Mouse (Mus musculus): ENCODE data around the gene Tagln3.

The Tagln3 gene

DNA sequence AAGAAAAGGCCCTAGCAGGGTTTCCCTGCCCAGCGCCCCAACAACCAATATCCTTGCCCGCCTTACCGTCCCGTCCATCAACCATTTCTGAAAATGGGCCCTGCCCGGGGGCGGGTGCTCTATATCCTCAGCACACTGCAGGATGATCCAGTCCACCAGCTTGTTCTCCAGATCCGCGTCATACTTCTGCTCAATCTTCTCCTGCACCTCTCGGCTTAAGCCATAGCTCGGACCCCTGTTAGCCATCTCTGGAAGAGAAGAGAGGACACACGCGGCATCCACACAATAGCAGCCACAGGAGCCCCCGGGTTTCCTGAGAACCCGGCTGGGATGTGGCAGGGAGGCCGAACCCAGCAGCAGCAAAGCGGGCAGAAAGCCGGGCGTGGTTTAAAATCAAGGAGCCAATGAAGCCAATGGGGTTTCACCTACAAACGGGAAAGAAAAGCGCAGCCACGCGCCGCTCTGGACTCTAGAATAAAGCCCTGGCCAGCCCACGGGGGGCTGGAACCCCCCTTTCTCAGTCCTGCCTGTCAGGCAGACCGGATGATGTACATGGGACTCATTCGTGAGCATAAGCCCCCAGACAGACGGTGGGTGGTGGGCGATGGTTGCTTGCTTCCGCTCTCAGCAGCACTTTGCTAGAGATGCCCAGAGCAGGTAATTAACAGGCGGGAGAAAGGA, at the start of gene Tagln3:
Tagln3 (minus strand) TSS at position 548 of the 681 bp plus-strand sequence.
- TF ChIP-seq GATA4 (IDR thresholded peaks at IDR 0.05; ENCODE audit: insufficient replicate concordance, low read length), result no peak

DNA sequence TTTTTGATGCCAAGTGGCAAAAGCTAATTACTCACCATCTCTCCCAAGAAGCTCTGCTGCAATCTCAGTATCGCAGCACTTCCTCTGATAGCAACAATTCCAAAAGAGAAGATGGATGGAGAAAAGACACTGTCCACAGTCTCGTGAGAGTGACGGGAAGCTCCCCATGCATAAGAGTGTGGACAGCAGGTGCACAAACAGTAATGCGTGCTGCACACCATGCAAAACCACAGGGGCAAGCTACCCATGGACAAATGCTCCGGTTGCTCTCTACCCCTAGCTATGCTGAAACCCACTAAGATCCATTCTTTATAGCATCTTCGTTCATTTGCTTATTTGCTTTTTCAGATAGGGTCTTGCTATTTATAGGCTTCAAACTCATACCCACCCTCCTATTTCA, 46.5 kb upstream of the Tagln3 start:
- TF ChIP-seq GATA4 (IDR thresholded peaks at IDR 0.05; ENCODE audit: insufficient replicate concordance, low read length), result no peak

DNA sequence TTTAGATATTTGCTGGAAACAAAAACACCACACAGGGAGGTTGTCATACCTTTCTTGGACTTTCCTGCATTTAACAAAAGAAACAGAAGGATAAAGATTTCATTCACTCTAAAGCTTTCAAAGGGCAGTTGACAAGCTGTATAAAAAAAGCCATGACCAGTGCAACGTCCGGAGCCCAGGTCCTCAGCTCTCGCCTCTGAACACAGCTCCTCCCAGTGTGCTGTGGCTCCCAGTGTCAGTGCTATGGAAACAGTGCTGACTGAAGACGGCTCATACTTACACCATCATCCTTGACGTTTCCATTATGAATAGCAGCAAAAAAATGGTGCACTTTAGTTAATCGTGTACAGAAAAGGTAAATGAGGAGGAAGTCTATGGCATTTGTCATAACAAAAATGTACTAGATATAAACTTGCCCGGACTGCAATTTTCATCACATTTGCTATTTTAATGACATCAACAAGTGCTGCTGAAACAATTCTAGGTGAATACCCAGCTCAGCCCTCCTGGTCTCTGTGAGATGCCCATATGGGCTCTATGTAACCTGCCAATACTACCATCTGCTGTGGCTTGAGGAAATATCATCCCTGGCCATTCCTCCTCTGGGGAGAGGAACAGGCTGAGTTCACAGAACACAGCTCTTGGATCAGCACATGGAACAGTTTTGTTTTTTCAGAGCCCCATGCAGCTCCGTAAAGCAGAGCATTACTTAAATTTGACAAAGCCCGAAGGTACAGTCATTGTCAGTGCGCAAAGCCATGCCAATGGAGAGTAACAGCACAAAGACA, 43.6 kb upstream of the Tagln3 start:
- no peak for TF ChIP-seq GATA4 (IDR thresholded peaks at IDR 0.05; ENCODE audit: insufficient replicate concordance, low read length)

DNA sequence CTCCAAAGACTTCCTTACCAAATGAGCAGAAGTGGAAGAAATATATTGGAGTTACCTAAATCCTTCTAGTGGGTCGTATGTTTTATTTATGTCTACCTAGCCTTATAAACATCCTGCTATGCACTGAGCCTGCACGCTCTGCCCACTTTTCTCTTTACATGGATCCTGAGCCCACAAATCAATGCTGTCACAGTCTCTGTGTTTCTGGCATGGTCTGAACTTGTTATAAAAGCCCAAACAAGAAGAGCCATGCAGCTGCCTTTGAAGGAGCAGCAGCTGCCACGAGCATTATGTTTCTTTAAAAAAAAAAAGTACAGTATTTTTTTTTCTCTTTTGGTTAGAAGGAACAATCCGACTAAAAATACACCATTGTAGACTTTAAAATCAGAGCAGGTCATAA, 43.0 kb upstream of the Tagln3 start:
- TF ChIP-seq GATA4 (IDR thresholded peaks at IDR 0.05; ENCODE audit: insufficient replicate concordance, low read length), result no peak

DNA sequence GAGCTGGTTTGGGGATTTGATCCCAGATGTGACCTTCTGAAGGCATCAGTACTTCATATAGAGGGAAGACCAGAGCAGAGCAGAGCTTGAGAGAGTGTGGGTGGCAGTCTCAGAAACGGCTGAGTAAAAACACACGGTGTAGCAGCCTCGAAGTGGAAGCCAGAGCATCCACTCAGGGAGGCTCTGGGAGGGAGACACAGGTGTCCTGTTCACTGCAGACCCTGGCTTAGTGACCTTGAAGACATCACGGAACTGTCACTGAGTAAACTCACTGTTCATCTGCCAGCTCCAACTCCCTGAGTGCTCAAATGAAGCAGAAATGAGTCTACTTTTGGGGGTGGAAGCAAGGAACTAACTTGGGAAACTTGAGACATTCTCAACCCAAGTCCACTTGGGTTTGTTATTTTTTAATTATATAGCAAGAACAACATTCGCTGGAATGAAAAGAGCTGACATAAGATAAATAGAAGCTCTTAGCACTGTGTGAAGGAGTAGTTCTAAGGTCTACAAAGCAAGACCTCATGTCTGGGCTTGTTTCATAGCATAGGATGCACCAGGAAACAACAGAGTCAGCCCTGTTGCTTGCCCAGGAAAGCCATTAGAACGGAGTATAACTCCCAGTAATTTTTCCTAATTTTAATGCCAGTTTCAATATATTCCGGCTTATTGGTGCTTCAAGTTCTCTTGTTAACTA, 41.5 kb upstream of the Tagln3 start:
- TF ChIP-seq GATA4 (IDR thresholded peaks at IDR 0.05; ENCODE audit: insufficient replicate concordance, low read length), result no peak

DNA sequence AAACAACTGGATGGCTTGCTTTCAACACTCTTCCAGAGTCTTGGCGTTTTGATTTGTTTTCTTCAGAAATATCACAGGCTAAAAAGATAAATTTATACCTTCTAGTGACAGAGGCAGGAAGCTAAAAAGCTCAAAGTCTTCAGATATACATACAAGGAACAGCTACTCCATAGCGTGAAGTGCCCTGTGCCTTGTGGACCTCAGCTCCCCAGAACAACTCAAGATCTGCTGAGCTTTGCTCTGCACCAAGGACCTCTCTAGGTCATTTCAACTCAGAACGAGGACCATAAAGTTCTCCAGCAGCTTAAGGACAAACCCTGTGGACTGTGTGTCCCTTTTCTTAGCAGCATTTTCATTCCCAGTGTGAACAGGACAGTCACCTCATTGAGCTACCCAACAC, 40.7 kb upstream of the Tagln3 start:
- TF ChIP-seq GATA4 (IDR thresholded peaks at IDR 0.05; ENCODE audit: insufficient replicate concordance, low read length), result no peak

DNA sequence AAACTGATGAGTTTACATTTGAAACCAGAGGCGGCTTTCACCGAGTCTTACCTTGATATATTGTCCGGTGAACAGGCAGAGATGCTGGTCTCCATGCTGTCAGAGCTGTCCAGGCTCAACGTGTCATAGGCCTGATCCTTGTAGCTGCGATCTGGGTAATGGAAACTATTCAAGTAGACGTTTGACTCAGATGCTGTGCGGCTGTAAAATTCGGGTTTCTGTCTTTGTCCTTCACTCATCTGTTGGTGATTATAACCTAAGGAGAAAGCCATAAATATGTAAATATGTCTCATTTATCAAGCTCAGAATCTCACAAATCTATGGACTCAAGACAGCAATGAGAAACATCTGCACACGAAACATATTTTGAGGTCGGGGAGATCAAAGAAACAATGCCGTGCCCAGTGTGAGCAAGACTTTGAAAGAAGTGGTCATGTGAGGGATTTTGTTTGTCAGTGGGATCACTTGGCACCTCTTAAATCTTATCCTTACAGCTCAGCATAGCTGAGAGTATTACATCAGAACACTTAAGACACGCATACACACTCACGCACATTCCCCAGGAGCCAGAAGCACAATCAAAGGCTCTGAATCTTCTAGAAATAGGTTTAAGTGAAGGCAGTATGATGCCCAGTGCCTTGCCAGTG, 38.6 kb upstream of the Tagln3 start:
- TF ChIP-seq GATA4 (IDR thresholded peaks at IDR 0.05; ENCODE audit: insufficient replicate concordance, low read length), result no peak

DNA sequence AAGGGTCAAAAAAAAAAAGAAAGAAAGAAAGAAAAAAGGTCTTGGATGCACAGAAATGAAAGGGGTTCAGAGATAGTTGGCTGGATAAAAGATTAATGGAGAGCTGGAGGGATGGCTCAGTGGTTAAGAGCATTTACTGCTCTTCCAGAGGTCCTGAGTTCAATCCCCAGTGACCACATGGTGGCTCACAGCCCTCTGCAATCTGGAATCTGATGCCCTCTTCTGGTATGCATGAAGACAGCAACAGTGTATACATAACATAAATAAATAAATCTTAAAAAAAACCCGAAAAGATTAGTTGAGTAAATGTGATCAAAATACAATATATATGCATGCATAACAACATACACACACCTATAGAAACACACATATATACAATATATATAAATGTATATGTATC, 37.0 kb upstream of the Tagln3 start:
- TF ChIP-seq GATA4 (IDR thresholded peaks at IDR 0.05; ENCODE audit: insufficient replicate concordance, low read length), result no peak

DNA sequence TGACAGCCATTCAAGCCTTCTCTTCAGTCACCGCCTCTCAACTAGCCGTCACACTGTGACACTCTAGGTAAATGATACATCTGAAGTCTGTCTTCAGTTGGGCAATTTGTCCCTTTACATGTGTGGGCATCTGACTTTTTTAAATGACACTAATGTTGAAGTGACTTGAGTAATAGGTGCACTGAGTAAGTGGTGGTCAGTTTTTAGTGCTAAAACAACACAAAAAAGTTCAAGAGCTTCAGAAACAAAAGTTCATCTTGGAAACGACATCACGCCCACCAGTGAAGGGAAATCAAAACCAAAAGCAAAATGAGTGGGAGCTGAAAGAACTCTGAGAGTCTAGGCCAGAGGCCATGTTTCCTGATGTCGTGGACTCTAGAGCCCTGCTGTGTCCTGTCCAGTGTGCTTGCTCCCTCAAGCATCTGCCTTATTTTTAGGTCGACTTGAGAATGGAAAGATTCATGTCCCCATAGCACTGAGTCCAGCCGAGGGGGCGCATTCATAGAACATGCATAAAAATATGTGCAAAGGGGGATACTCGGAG, 34.4 kb upstream of the Tagln3 start:
- no peak for TF ChIP-seq GATA4 (IDR thresholded peaks at IDR 0.05; ENCODE audit: insufficient replicate concordance, low read length)

DNA sequence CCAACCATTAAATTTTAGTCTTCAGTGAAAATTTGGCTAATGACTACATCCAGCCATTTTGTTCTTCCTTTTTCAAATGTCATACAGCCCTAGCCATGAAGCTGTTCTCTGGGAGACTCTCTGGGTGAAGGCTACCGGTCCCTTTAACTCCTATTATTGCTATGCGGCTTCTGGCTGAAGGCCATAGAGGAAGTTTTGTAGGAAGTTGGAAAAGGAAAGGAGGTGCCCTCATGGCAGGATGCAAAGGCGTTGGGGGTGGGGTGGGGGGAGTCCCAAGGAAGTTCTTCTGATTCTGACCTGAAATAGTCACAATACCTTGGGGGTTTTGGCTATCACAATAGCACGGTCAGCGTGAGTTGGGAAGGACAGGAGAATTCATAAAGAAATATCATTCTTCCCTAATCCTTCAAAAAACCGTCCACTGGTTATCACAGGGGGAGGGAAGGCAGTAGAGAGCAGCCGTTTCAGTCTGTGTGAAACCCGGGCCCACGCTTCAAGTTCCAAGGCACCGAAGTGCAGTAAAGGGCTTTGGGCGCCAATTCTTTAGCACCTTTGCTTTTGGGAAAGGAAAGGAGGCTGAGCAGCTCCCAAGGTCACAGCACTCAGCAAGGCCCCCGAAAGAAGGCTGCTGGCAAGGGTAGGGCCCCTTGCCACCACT, 33.1 kb upstream of the Tagln3 start:
- peak; percentile 74; the same call in 1 of the 2 replicates for TF ChIP-seq GATA4 (IDR thresholded peaks at IDR 0.05; ENCODE audit: insufficient replicate concordance, low read length)

DNA sequence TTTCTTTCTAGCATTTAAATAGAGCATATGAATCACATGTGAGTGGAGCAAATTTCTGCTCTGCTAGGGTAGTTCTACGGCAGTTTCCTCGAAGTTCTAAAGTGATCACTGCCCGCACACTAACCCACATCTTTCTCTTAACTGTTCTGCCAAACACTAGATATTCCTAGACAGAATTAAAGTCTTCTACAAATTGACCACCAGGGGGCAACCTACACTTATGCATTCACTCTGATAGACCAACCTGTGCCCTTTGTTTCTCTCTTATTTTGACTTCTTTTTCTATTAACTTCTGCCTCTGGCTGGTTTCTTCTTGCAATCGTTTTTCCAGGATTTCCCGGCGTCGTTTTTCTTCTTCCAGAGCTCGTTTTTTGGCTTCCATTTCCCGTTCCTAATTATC, 32.4 kb upstream of the Tagln3 start:
- no peak for TF ChIP-seq GATA4 (IDR thresholded peaks at IDR 0.05; ENCODE audit: insufficient replicate concordance, low read length)

DNA sequence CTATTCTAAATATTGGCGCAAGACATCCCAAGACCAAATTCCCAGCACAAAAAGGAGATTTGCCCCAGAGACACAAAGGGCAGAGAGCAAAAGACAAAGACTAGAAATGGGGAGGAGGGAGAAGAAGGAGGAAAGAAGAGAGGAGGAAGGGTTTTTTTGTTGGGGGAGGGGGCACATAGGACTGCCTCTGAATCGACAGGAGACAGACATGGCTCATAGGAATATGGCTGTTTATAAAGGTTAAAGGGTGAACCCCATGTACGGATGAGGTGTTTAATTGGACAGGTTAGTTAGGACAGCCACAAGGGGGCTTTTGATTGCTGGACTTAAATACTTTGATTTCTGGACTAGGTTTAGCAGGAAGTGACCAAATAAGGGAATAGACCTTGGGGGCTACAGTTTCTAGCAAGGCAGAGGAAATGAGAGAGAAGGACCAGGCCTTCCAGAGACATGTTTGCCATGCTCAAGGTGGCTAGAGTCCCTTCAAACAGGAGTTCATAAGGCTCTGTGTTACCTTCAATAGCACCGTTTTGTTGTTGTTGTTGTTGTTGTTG, 19.3 kb upstream of the Tagln3 start:
- no peak for TF ChIP-seq GATA4 (IDR thresholded peaks at IDR 0.05; ENCODE audit: insufficient replicate concordance, low read length)

DNA sequence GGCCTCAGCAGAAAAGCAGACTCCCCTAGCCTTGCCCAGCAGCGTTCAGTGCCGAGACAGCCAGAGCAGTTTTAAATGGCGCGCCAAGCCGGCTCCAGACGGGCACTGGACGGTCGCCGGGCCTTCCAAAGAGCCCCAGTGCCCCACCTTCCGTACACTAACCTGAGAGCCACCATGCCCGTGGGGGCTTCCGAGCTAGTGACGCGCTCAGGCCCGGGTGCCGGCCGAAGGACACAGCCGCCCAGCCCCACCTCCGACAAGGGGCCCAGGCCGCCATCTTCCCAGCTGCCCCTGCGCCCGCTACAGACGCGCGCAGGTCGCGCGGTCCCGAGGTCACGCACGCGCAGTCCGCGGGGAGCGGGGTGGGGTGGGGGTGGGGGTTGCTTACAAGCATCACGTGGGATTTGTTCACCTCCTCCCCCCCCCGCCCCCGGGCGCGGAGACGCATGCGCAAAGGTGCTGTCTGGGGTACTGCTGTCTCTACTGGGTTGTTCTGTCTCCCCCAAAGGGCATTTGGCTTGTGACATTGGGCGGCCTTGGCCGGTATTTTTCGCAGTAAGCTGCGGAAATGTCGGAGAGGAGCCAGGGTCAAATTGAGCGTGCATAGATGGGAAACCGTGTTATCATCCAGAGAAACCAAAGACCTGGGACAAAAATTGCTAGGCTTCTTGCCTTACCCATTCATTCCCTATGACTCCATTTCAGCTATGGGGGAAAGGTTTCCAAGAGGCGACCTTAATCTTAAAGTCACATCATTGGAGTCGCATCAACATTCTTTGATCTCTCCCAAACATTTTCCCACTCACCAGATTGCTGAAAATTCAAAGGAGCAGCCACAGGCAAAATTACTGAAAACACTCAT, 18.4 kb upstream of the Tagln3 start, which contains the start of gene Abhd10:
Abhd10 (minus strand) TSS at position 341 of the 862 bp plus-strand sequence.
- TF ChIP-seq GATA4 (IDR thresholded peaks at IDR 0.05; ENCODE audit: insufficient replicate concordance, low read length), result no peak

Measured in liver, adult (tissue).